In the genomic region with DNA sequence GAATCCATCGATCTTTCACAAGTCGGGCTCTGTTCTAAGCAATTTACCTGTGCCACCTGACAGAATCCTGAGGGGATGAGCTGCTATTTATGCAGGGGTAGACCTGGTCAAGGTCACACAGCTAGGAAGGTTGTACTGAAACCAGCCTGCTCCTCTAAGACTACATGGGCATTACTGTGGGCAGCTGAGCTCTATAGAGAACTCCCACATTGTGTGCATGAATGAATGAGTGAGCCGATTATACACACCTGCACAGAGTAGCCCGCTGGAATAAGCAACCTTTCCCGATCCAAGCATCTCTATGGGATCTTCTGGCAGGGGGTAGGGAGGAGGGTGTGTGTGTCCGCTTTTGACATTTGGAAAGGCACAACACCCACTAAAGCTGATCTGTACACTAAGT, we compare ENCODE assay signal across 15 mouse cellular contexts. TPM values are rescaled to one million over a fixed set of nuclear protein-coding genes. Genes with fewer than 3 reads are reported as not detected.
DNase-seq lines count a peak whose midpoint lies in the region; ATAC-seq and TF ChIP-seq lines count a peak whose summit lies in the region.
"Had no signal": no experiment of that assay in that cellular context is flagged by ENCODE, and none has a peak within 500 bp of the region (broad histone marks: within the 10 kb centered on the region; RNA-seq: fewer than 3 reads in every experiment).

No protein-coding gene starts in this region.

- ATAC-seq in lung, embryonic 14.5 days (ENCODE audit: insufficient read depth), result peak; percentile 3; the same call in 1 of the 2 replicates
- ATAC-seq in hindbrain, embryonic 16.5 days, result peak; percentile 60
- no peak; the same call in 1 of the 2 replicates for ATAC-seq in stomach, embryonic 15.5 days (ENCODE audit: insufficient read depth, low FRiP score, low read depth)
- ATAC-seq: Patski had no signal

- H3K36me3 ChIP-seq in heart, embryonic 10.5 days, result 0 out of 2 replicates have a peak, but pooled peaks cover 3% of the 10 kb centered on the region
- H3K36me3 ChIP-seq in lung, embryonic 14.5 days (ENCODE audit: insufficient read depth), result no peaks in the 10 kb centered on the region
- H3K36me3 ChIP-seq in hindbrain, embryonic 16.5 days (ENCODE audit: control insufficient read depth, insufficient read depth, low read length), result no peaks in the 10 kb centered on the region
- no peaks in the 10 kb centered on the region for H3K36me3 ChIP-seq in stomach, embryonic 15.5 days
- H3K36me3 ChIP-seq: limb, embryonic 15.5 days had no signal

- peak overlapping the region; percentile 87 for H3K27ac ChIP-seq in heart, embryonic 10.5 days
- H3K27ac ChIP-seq in lung, embryonic 14.5 days (ENCODE audit: low read depth), result no peak overlapping the region
- no peak overlapping the region for H3K27ac ChIP-seq in hindbrain, embryonic 16.5 days (ENCODE audit: low read depth, low read length)
- H3K27ac ChIP-seq in stomach, embryonic 15.5 days, result peak overlapping the region; percentile 68

- 61% methylated on average over 6 of the region's 6 CpGs for WGBS in heart, embryonic 10.5 days
- WGBS in lung, embryonic 14.5 days, result 73% methylated on average over 6 of the region's 6 CpGs
- WGBS in hindbrain, embryonic 16.5 days, result 79% methylated on average over 6 of the region's 6 CpGs
- 65% methylated on average over 6 of the region's 6 CpGs for WGBS in stomach, embryonic 15.5 days

- peaks cover 26% of the 10 kb centered on the region for H3K4me1 ChIP-seq in heart, embryonic 10.5 days
- peaks cover 8% of the 10 kb centered on the region; the same call in 1 of the 2 replicates for H3K4me1 ChIP-seq in lung, embryonic 14.5 days (ENCODE audit: insufficient read depth)
- peaks cover 11% of the 10 kb centered on the region for H3K4me1 ChIP-seq in hindbrain, embryonic 16.5 days (ENCODE audit: control insufficient read depth, insufficient read depth, low read depth, low read length)
- H3K4me1 ChIP-seq in stomach, embryonic 15.5 days, result peaks cover 13% of the 10 kb centered on the region

- H3K4me3 ChIP-seq in heart, embryonic 10.5 days, result peak overlapping the region; percentile 28; the same call in 1 of the 2 replicates
- no peak overlapping the region for H3K4me3 ChIP-seq in lung, embryonic 14.5 days (ENCODE audit: low read depth, low read length)
- no peak overlapping the region for H3K4me3 ChIP-seq in hindbrain, embryonic 16.5 days (ENCODE audit: low read length)
- H3K4me3 ChIP-seq in stomach, embryonic 15.5 days (replicated peaks), result no peak overlapping the region
- H3K4me3 ChIP-seq: limb, embryonic 15.5 days had no signal

- no peaks in the 10 kb centered on the region for H3K27me3 ChIP-seq in heart, embryonic 10.5 days (ENCODE audit: insufficient read depth, poor library complexity, severe bottlenecking)
- no peaks in the 10 kb centered on the region for H3K27me3 ChIP-seq in lung, embryonic 14.5 days (ENCODE audit: insufficient read depth, low read length)
- no peaks in the 10 kb centered on the region; the same call in 1 of the 2 replicates for H3K27me3 ChIP-seq in hindbrain, embryonic 16.5 days (replicated peaks; ENCODE audit: control insufficient read depth, insufficient read depth, low read length)
- no peaks in the 10 kb centered on the region for H3K27me3 ChIP-seq in stomach, embryonic 15.5 days (replicated peaks)
- H3K27me3 ChIP-seq: limb, embryonic 15.5 days; Patski had no signal

- H3K9ac ChIP-seq in lung, embryonic 14.5 days, result no peak overlapping the region
- peak overlapping the region; percentile 38 for H3K9ac ChIP-seq in hindbrain, embryonic 16.5 days (ENCODE audit: low read depth, low read length)
- H3K9ac ChIP-seq in stomach, embryonic 15.5 days, result no peak overlapping the region
- H3K9ac ChIP-seq: limb, embryonic 15.5 days had no signal

- no peaks in the 10 kb centered on the region for H3K9me3 ChIP-seq in heart, embryonic 10.5 days
- H3K9me3 ChIP-seq in lung, embryonic 14.5 days (ENCODE audit: low read depth, low read length), result no peaks in the 10 kb centered on the region
- H3K9me3 ChIP-seq in hindbrain, embryonic 16.5 days (ENCODE audit: control insufficient read depth, low read length), result no peaks in the 10 kb centered on the region
- no peaks in the 10 kb centered on the region for H3K9me3 ChIP-seq in stomach, embryonic 15.5 days
- H3K9me3 ChIP-seq: limb, embryonic 15.5 days had no signal

- TF ChIP-seq CTCF in lung, embryonic 14.5 days (IDR thresholded peaks at IDR 0.05; ENCODE audit: low read depth), result no peak

- intact Hi-C loops in left cerebral cortex, postnatal 25 days (cut with DNase I), result no loop called here

- no peak overlapping the region for H3K4me2 ChIP-seq in lung, embryonic 14.5 days
- no peak overlapping the region for H3K4me2 ChIP-seq in hindbrain, embryonic 16.5 days (ENCODE audit: low read length)
- no peak overlapping the region for H3K4me2 ChIP-seq in stomach, embryonic 15.5 days

- DNase-seq in heart, embryonic 10.5 days (ENCODE audit: low spot score), result no peak
- DNase-seq in heart, adult 18-20 months, result no peak
- DNase-seq in lung, embryonic 14.5 days, result no peak
- DNase-seq in lung, postnatal 14 days, result no peak
- DNase-seq in cerebellum, adult 11-12 months, result no peak
- no peak for DNase-seq in left cerebral cortex, postnatal 25 days (ENCODE audit: low spot score in 2 of 2)
- DNase-seq: cerebellum, postnatal 36 days; kidney, postnatal 10 days had no signal

RNA-seq across cellular contexts. Expression of gene Fabp6, which starts 31.8 kb away (rescaled TPM):
- not detected in 2 replicates for polyA plus RNA-seq in heart, embryonic 10.5 days (2016; fragmentation: Nextera tagmentation; extraction: Ambion mirVana)
- not detected for total RNA-seq in heart, adult 18-20 months (2021)
- polyA plus RNA-seq in lung, embryonic 14.5 days (2014; fragmentation: Nextera tagmentation; extraction: Ambion mirVana), result not detected in 2 replicates
- polyA plus RNA-seq in hindbrain, embryonic 16.5 days (2015; fragmentation: Nextera tagmentation; extraction: Ambion mirVana), result not detected in 2 replicates
- 0.84 and 11.2 TPM in 2 replicates for polyA plus RNA-seq in stomach, embryonic 15.5 days (2015; fragmentation: Nextera tagmentation; extraction: Ambion mirVana)
- not detected for total RNA-seq in left cerebral cortex, postnatal 25 days (2021)
- total RNA-seq: gastrocnemius, adult 8-10 months; monocyte, adult 5-6 weeks had no signal
- polyA plus RNA-seq: C2C12 had no signal

RNA-seq across cellular contexts. Expression of gene 4933415A04Rik, which starts 46.3 kb away (rescaled TPM):
- 7.1 and 7.4 TPM in 2 replicates for polyA plus RNA-seq in heart, embryonic 10.5 days (2016; fragmentation: Nextera tagmentation; extraction: Ambion mirVana)
- total RNA-seq in heart, adult 18-20 months (2021), result under 1 TPM; 0.20 to 0.36 TPM
- polyA plus RNA-seq in lung, embryonic 14.5 days (2014; fragmentation: Nextera tagmentation; extraction: Ambion mirVana), result 6.9 and 7.6 TPM in 2 replicates
- 2.2 and 3.3 TPM in 2 replicates for polyA plus RNA-seq in hindbrain, embryonic 16.5 days (2015; fragmentation: Nextera tagmentation; extraction: Ambion mirVana)
- polyA plus RNA-seq in stomach, embryonic 15.5 days (2015; fragmentation: Nextera tagmentation; extraction: Ambion mirVana), result 3.5 and 3.8 TPM in 2 replicates
- 1 to 10 TPM in 1 of 2 experiments, under 1 TPM in 1; 0.69 to 1.1 TPM for total RNA-seq in left cerebral cortex, postnatal 25 days (2021)
- total RNA-seq: monocyte, adult 5-6 weeks had no signal

RNA-seq across cellular contexts. Expression of gene Pwwp2a, which starts 48.6 kb away (rescaled TPM):
- 19.6 and 26.8 TPM in 2 replicates for polyA plus RNA-seq in heart, embryonic 10.5 days (2016; fragmentation: Nextera tagmentation; extraction: Ambion mirVana)
- total RNA-seq in heart, adult 18-20 months (2021), result 10 to 100 TPM; 14.9 to 16.4 TPM
- 40.3 and 47.1 TPM in 2 replicates for polyA plus RNA-seq in lung, embryonic 14.5 days (2014; fragmentation: Nextera tagmentation; extraction: Ambion mirVana)
- 12.5 and 20.3 TPM in 2 replicates for polyA plus RNA-seq in hindbrain, embryonic 16.5 days (2015; fragmentation: Nextera tagmentation; extraction: Ambion mirVana)
- 23.8 and 28.0 TPM in 2 replicates for polyA plus RNA-seq in stomach, embryonic 15.5 days (2015; fragmentation: Nextera tagmentation; extraction: Ambion mirVana)
- 10 to 100 TPM; 53.8 to 61.9 TPM for total RNA-seq in left cerebral cortex, postnatal 25 days (2021)

Comparison
In these comparisons a context has a peak if more than half of its experiments do, and no peak if none do; other contexts are left out.
1. H3K27ac ChIP-seq: peak in heart, embryonic 10.5 days (single experiment) and stomach, embryonic 15.5 days (single experiment); none in lung, embryonic 14.5 days (single experiment) and hindbrain, embryonic 16.5 days (single experiment).